Mouse (Mus musculus) cortical plate, adult 2 months (tissue): ENCODE measurements around the gene Cltb.

Source experiments
- CTCF ChIP-seq: fragments of 200-500 bp; IDR thresholded peaks from 2 replicates; pipeline ENCODE4 v1.5.1; 2011; ENCODE audit warnings: mild to moderate bottlenecking, control low read depth, low read length; ENCODE audit not compliant: insufficient read depth; ENCODE audit errors: extremely low read depth
- POLR2A ChIP-seq: fragments of 200-500 bp; IDR thresholded peaks from 2 replicates; pipeline ENCODE4 v1.6.1; 2011; ENCODE audit warnings: mild to moderate bottlenecking, low read length, control low read depth; ENCODE audit not compliant: insufficient read depth; ENCODE audit errors: extremely low read depth

- TF ChIP-seq CTCF (no peak), POLR2A (no peak)
Measured at GRCm38 (mm10) chr13:54556176-54556575, 55.0 kb downstream of the Cltb start.
